Mouse (Mus musculus): Measurements from ENCODE around the gene Tmem140. TPM values are rescaled to one million over a fixed set of nuclear protein-coding genes. Genes with fewer than 3 reads are reported as not detected.

Gene Tmem140
- polyA plus RNA-seq, 1 experiment from 2014 or later: 2.5 TPM

DNA sequence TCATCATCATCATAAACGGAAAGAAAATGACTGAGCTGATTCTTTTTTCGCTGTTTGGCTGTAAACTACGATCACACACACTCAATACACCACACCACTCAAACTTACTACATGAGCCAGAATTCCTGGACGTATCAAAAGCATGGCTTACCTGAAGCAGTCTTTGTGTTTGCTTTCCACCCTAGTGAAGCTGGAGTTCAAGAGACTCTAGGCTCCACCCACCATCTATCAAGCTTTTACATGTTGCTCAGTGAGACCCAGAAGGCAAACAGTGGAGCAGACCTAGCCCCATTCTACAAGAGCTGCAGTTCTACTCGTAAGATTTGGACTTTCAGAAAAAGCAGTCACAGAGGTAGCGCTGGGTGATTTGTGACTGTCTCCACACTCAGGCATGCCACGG lies 39.6 kb downstream of the Tmem140 start:
- 68% methylated on average over 7 of the region's 7 CpGs for WGBS
- peak overlapping the region; percentile 23; the same call in 1 of the 2 replicates for H3K4me2 ChIP-seq

DNA sequence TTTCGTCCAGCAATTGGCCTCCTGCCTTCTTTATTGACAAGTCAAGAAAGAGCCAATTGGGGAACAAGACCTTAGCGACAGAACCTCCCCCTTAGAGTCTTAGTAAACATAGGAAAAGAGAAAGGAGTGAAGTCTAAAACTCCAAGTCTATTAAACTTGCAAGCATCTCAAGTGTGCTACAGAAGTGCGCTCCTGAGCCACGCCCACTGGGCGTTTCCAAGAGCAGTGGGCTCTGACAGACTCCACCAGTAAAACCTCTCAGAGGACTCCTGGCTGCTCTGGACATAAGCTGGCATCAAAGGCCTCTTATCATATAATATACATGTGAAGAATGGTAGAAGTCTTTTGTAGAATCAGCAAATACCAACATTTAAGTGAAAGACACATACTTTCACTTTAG lies 40.5 kb downstream of the Tmem140 start:
- H3K4me2 ChIP-seq: no peak overlapping the region
- H3K27me3 ChIP-seq (replicated peaks): no peaks in the 10 kb centered on the region
- H3K4me3 ChIP-seq (replicated peaks): no peak overlapping the region
- peaks cover 6% of the 10 kb centered on the region; the same call in 1 of the 2 replicates for H3K4me1 ChIP-seq
- no peak overlapping the region for H3K9ac ChIP-seq
- WGBS: 74% methylated on average over 5 of the region's 5 CpGs
- peak overlapping the region; percentile 16; the same call in 1 of the 2 replicates for H3K27ac ChIP-seq
- peaks cover 17% of the 10 kb centered on the region; the same call in 1 of the 2 replicates for H3K36me3 ChIP-seq
- no peak for ATAC-seq (ENCODE audit: insufficient read depth, low FRiP score, low read depth)
- H3K9me3 ChIP-seq: no peaks in the 10 kb centered on the region

More for the DNA sequence above, 39.6 kb downstream of the Tmem140 start:
- Histone ChIP-seq H3K9ac (no peak overlapping the region), H3K4me3 (replicated peaks) (no peak overlapping the region), H3K4me1 (peaks cover 6% of the 10 kb centered on the region; the same call in 1 of the 2 replicates), H3K9me3 (no peaks in the 10 kb centered on the region), H3K27me3 (replicated peaks) (no peaks in the 10 kb centered on the region), H3K36me3 (peaks cover 17% of the 10 kb centered on the region; the same call in 1 of the 2 replicates), H3K27ac (peak overlapping the region; percentile 44; the same call in 1 of the 2 replicates)
- ATAC-seq (ENCODE audit: insufficient read depth, low FRiP score, low read depth): peak; percentile 34; the same call in 1 of the 2 replicates

GRCm38 (mm10) chr6:34903851-34904250 lies 40.9 kb downstream of the Tmem140 start:
- no peak for ATAC-seq (ENCODE audit: insufficient read depth, low FRiP score, low read depth)
- Histone ChIP-seq H3K36me3 (peaks cover 17% of the 10 kb centered on the region; the same call in 1 of the 2 replicates), H3K27ac (peak overlapping the region; percentile 16; the same call in 1 of the 2 replicates)

DNA sequence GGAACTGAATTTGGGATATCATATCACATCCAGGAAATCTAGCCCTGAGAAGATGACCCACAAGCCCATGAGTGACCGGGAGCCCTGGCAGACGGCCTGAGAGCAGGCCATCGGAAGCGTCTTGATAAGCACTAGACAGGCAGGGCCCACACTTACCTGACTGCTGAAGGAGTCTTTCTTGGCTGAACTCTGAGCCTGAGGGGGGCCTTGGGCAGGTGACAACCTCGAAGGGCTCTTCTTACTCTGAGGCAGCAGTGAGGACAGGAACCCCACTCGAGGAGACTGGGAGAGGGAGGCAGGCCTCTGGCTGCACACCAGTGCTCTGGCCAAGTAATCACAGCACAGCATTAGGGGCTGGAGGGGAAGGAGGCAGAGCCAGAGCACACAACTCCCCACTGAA lies 41.4 kb downstream of the Tmem140 start:
- H3K27ac ChIP-seq: no peak overlapping the region
- ATAC-seq (ENCODE audit: insufficient read depth, low FRiP score, low read depth): no peak
- WGBS: 86% methylated on average over 6 of the region's 6 CpGs

More at GRCm38 (mm10) chr6:34903851-34904250, 40.9 kb downstream of the Tmem140 start:
- Histone ChIP-seq H3K4me3 (replicated peaks) (no peak overlapping the region), H3K9ac (no peak overlapping the region), H3K27me3 (replicated peaks) (no peaks in the 10 kb centered on the region), H3K4me1 (peaks cover 6% of the 10 kb centered on the region; the same call in 1 of the 2 replicates), H3K4me2 (no peak overlapping the region), H3K9me3 (no peaks in the 10 kb centered on the region)
- WGBS: 75% methylated on average over 10 of the region's 10 CpGs

DNA sequence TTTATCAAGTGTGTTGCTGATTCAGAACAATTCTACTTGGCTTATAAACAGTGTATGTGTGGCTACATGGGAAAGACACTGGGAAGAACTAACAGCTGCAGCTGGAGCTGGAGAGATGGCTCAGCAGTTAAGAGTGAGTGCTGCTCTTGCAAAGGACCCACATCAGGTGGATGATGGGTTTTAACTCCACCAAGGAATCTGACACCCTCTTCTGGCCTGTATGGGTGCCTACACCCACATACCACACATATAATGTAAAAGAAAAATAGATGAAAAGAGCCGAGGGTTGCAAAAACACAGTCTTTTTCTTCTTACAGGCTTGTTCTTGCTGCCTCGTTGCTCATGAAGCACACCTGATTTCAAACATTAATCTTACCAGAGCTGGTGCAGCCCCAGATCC lies 43.2 kb downstream of the Tmem140 start:
- Histone ChIP-seq H3K27me3 (replicated peaks) (no peaks in the 10 kb centered on the region), H3K4me2 (no peak overlapping the region), H3K4me1 (peaks cover 16% of the 10 kb centered on the region), H3K4me3 (replicated peaks) (no peak overlapping the region), H3K9me3 (no peaks in the 10 kb centered on the region), H3K36me3 (peaks cover 14% of the 10 kb centered on the region; the same call in 1 of the 2 replicates), H3K9ac (no peak overlapping the region), H3K27ac (no peak overlapping the region)
- ATAC-seq (ENCODE audit: insufficient read depth, low FRiP score, low read depth): no peak
- WGBS: 77% methylated on average over 2 of the region's 2 CpGs

More for the DNA sequence above, 41.4 kb downstream of the Tmem140 start:
- peaks cover 6% of the 10 kb centered on the region; the same call in 1 of the 2 replicates for H3K4me1 ChIP-seq
- H3K9ac ChIP-seq: no peak overlapping the region
- no peaks in the 10 kb centered on the region for H3K9me3 ChIP-seq
- no peaks in the 10 kb centered on the region for H3K27me3 ChIP-seq (replicated peaks)
- peaks cover 17% of the 10 kb centered on the region; the same call in 1 of the 2 replicates for H3K36me3 ChIP-seq
- no peak overlapping the region for H3K4me2 ChIP-seq
- H3K4me3 ChIP-seq (replicated peaks): no peak overlapping the region

DNA sequence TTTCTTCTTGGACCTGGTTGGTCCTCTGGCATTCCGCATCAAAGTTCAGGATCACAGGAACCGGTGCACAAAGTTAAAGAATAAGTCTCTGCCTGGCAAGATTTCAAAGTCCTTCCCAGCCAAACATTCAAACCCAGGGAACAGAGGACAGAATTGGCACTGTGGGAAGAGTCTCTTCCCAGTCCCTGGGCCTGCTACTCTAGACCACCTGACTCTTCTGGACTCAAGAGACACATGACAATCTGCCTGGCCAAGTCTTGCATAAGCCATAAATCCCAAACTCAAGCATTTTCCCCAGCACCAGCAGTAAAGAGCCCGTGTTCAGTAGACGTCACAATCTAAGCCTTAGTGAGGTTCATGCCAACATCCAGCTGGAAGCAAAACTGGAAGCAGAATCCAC lies 43.7 kb downstream of the Tmem140 start:
- no peak for ATAC-seq (ENCODE audit: insufficient read depth, low FRiP score, low read depth)
- Histone ChIP-seq H3K27ac (no peak overlapping the region), H3K27me3 (replicated peaks) (no peaks in the 10 kb centered on the region), H3K4me1 (peaks cover 16% of the 10 kb centered on the region), H3K36me3 (peaks cover 14% of the 10 kb centered on the region; the same call in 1 of the 2 replicates), H3K4me3 (replicated peaks) (no peak overlapping the region), H3K9ac (no peak overlapping the region), H3K9me3 (no peaks in the 10 kb centered on the region), H3K4me2 (no peak overlapping the region)
- 84% methylated on average over 4 of the region's 4 CpGs for WGBS

DNA sequence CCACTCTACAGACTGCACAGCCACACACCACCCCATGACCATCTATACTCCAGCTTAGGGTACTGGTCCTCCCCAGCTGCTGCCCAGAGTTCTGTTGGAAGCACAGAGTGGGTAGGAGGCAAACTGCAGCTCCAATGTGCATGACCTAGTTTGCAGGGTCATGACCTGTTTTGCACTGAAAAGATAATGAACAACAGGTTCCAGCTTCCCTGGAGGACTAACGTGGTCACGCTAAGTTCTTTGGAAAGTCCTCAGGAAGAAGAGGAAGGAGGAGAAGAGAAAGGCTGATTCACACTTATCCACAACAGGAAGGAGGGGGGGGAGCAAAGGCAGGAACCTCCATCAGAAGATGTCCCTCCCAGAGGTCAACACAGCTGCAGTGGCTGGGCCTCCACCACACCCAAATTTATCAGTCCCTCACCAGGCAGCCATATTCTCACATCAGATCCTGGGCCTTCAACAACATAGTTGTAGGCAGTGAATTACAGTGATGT lies 44.2 kb downstream of the Tmem140 start:
- 77% methylated on average over 2 of the region's 2 CpGs for WGBS
- Histone ChIP-seq H3K27me3 (replicated peaks) (no peaks in the 10 kb centered on the region), H3K4me2 (no peak overlapping the region), H3K36me3 (peaks cover 14% of the 10 kb centered on the region; the same call in 1 of the 2 replicates), H3K4me1 (peaks cover 11% of the 10 kb centered on the region), H3K9ac (no peak overlapping the region), H3K4me3 (replicated peaks) (no peak overlapping the region), H3K27ac (no peak overlapping the region), H3K9me3 (no peaks in the 10 kb centered on the region)
- ATAC-seq (ENCODE audit: insufficient read depth, low FRiP score, low read depth): peak; percentile 52; the same call in 1 of the 2 replicates

DNA sequence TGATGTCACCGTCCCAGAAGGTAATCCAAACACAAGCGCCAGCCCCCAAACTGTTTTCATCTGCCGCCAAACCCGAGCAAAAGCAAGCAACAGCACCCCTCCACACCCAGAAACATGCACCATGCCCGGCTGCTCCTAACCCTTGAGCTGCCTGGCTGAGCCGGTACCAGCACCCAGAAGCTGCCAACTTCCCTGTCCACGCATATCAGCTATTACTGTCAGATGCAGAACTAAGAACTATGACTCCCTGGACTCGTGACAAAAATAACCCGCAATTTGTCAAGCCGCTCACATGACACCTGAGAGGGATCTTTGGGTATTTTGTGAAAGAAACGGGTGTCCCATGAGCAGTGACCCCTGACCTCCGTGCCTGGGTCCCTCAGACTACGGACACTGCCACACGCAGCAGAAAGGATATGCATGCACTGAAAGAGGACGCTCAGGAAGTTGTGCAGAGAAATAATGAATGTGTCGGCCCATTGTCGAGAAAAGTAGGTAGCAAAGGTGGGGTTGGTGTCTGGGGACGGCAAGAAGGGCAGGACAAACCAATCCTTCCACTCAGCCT lies 44.8 kb downstream of the Tmem140 start:
- ATAC-seq (ENCODE audit: insufficient read depth, low FRiP score, low read depth): no peak
- WGBS: 83% methylated on average over 18 of the region's 18 CpGs
- Histone ChIP-seq H3K36me3 (peaks cover 14% of the 10 kb centered on the region; the same call in 1 of the 2 replicates), H3K27me3 (replicated peaks) (no peaks in the 10 kb centered on the region), H3K4me1 (peaks cover 9% of the 10 kb centered on the region), H3K9ac (no peak overlapping the region), H3K4me2 (no peak overlapping the region), H3K27ac (no peak overlapping the region), H3K4me3 (replicated peaks) (no peak overlapping the region), H3K9me3 (no peaks in the 10 kb centered on the region)

- no peaks in the 10 kb centered on the region for H3K27me3 ChIP-seq (replicated peaks)
- H3K4me3 ChIP-seq (replicated peaks): peak overlapping the region; percentile 85
- no peaks in the 10 kb centered on the region for H3K9me3 ChIP-seq
- peaks cover 14% of the 10 kb centered on the region; the same call in 1 of the 2 replicates for H3K36me3 ChIP-seq
- H3K4me1 ChIP-seq: peaks cover 9% of the 10 kb centered on the region
- ATAC-seq (ENCODE audit: insufficient read depth, low FRiP score, low read depth): no peak
- H3K27ac ChIP-seq: peak overlapping the region; percentile 86; the same call in 1 of the 2 replicates
- H3K4me2 ChIP-seq: peak overlapping the region; percentile 82
- WGBS: 44% methylated on average over 8 of the region's 8 CpGs
- H3K9ac ChIP-seq: peak overlapping the region; percentile 56
These were observed 46.8 kb downstream of the Tmem140 start for GRCm38 (mm10) chr6:34909631-34910345.

- H3K27ac ChIP-seq: peak within 1 kb of the TSS; percentile 86
- H3K4me2 ChIP-seq: peak within 1 kb of the TSS; percentile 82
- peak within 1 kb of the TSS; percentile 85 for H3K4me3 ChIP-seq (replicated peaks)
- H3K9me3 ChIP-seq: no peaks in the 10 kb centered on the region
- H3K9ac ChIP-seq: peak within 1 kb of the TSS; percentile 56
- H3K36me3 ChIP-seq: peaks cover 9% of the 10 kb centered on the region; the same call in 1 of the 2 replicates
- no peaks in the 10 kb centered on the region for H3K27me3 ChIP-seq (replicated peaks)
- H3K4me1 ChIP-seq: peaks cover 9% of the 10 kb centered on the region
- under 1% methylated on average over 64 of the region's 64 CpGs for WGBS
- peak; percentile 85 for ATAC-seq (ENCODE audit: insufficient read depth, low FRiP score, low read depth)
These were observed 47.6 kb downstream of the Tmem140 start, which contains the start of gene Wdr91 for GRCm38 (mm10) chr6:34910371-34911219. Wdr91 (minus strand) TSS chr6:34910876.

DNA sequence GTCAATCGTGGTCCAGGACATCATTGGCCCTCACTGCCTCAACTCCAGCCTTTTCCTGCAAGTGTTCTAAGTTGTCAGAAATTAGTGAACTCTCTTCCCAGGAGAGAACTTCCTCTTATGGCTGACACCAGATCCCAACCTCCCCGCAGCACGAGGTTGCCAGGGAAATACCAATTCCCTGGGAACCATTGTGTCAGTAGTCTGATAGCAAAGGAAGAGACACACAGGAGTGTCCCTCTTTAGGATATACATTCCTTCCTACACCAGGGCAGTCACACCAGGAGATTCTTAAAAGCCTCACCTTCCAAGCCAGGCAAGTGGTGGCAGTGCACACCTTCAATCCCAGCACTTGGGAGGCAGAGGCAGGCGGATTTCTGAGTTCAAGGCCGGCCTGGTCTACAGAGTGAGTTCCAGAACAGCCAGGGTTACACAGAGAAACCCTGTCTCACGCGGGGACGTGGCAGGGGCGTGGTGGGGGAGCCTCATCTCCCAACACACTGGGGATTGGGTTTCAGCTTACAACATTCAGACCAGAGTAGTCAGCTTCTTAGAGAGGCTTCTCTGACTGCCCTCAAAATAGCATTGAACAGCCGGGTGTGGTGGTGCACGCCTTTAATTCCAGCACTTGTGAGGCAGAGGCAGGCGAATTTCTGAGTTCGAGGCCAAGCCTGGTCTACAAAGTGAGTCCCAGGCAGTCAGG lies 50.5 kb downstream of the Tmem140 start:
- Histone ChIP-seq H3K27ac (no peak overlapping the region), H3K4me1 (peaks cover 9% of the 10 kb centered on the region), H3K4me2 (no peak overlapping the region), H3K4me3 (replicated peaks) (no peak overlapping the region), H3K27me3 (replicated peaks) (no peaks in the 10 kb centered on the region), H3K36me3 (no peaks in the 10 kb centered on the region), H3K9me3 (no peaks in the 10 kb centered on the region), H3K9ac (no peak overlapping the region)
- WGBS: 86% methylated on average over 13 of the region's 13 CpGs
- ATAC-seq (ENCODE audit: insufficient read depth, low FRiP score, low read depth): no peak
